In the genomic region with DNA sequence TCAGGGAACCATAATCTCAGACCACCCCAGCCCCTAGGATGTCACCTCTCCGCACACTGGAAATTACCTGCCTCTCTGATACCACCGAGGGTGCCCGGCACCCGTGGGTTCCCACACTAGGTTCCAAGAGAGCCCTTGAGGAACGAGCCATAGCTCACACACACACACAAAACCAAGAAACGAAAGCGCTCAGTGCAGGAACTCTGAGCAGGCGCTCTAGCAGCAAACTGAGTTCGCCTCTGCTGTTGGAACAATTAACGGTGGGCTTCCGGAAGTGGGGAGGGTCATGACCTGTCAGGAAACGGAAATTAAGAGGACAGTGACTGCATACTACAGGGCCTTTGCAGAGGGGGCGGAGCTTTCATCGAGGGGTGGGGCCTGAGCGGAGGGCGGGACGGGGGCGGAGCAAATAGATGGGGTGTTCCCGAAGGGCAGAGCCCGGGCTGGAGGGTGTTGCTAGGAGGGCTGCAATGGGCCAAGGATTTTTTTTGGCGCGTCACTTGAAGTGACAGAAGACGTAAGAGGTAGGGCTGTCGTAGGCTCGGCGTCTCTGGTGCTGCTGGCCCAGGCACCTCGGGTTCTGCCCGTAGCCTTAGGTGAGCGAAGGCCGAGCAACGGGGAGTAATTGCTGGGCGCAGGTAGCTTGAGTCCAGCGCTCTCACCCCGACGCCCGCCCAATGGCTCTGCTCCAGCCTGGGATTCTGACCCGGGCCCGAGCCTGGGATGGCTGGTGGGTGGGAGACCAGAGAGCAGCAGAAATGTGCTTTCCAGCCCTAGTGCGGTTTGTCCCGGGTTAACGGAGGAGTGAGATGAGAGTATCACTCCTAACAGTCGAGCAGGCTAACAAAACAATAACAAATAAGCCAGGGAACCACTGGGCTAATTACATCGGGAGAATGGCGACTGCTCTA, we compare ENCODE assay signal across 8 mouse cellular contexts. TPM values are rescaled to one million over a fixed set of nuclear protein-coding genes. Genes with fewer than 3 reads are reported as not detected.
DNase-seq lines count a peak whose midpoint lies in the region; ATAC-seq lines count a peak whose summit lies in the region.

No protein-coding gene starts in this region.

- H3K9me3 ChIP-seq in erythroblast, embryonic 14.5 days (ENCODE audit: control insufficient read depth, low read length): no peaks in the 10 kb centered on the region
- H3K9me3 ChIP-seq in heart, embryonic 12.5 days (replicated peaks): peaks cover 4% of the 10 kb centered on the region
- H3K9me3 ChIP-seq in kidney, embryonic 16.5 days (ENCODE audit: low read length): peaks cover 5% of the 10 kb centered on the region

- peak; percentile 99 for ATAC-seq in heart, embryonic 12.5 days (ENCODE audit: insufficient number of reproducible peaks, low FRiP score)
- ATAC-seq in kidney, embryonic 16.5 days (ENCODE audit: low FRiP score, low TSS enrichment): peak; percentile 94
- peak; percentile 84 for ATAC-seq in monocyte, adult 5-6 weeks (replicated peaks; ENCODE audit: insufficient number of reproducible peaks, low FRiP score, low TSS enrichment, poor library complexity, severe bottlenecking)

- H3K27ac ChIP-seq in heart, embryonic 12.5 days (ENCODE audit: poor library complexity, severe bottlenecking): peak overlapping the region; percentile 69
- H3K27ac ChIP-seq in kidney, embryonic 16.5 days (ENCODE audit: low read length): peak overlapping the region; percentile 78

- peak overlapping the region; percentile 73 for H3K4me3 ChIP-seq in erythroblast, embryonic 14.5 days (replicated peaks)
- H3K4me3 ChIP-seq in heart, embryonic 12.5 days: peak overlapping the region; percentile 79
- H3K4me3 ChIP-seq in kidney, embryonic 16.5 days (ENCODE audit: low read length): peak overlapping the region; percentile 67

- peak overlapping the region; percentile 78 for H3K9ac ChIP-seq in heart, embryonic 12.5 days
- H3K9ac ChIP-seq in kidney, embryonic 16.5 days (replicated peaks; ENCODE audit: low read length): peak overlapping the region; percentile 79

- H3K4me1 ChIP-seq in erythroblast, embryonic 14.5 days (ENCODE audit: control insufficient read depth): peaks cover 76% of the 10 kb centered on the region
- H3K4me1 ChIP-seq in heart, embryonic 12.5 days (replicated peaks): peaks cover 28% of the 10 kb centered on the region
- peaks cover 25% of the 10 kb centered on the region for H3K4me1 ChIP-seq in kidney, embryonic 16.5 days (ENCODE audit: insufficient read depth, low read length)

- H3K27me3 ChIP-seq in erythroblast, embryonic 14.5 days (ENCODE audit: control insufficient read depth): no peaks in the 10 kb centered on the region
- no peaks in the 10 kb centered on the region for H3K27me3 ChIP-seq in heart, embryonic 12.5 days (replicated peaks)
- H3K27me3 ChIP-seq in kidney, embryonic 16.5 days (ENCODE audit: insufficient read depth, low read length): no peaks in the 10 kb centered on the region

- peak overlapping the region; percentile 98 for H3K4me2 ChIP-seq in heart, embryonic 12.5 days
- peak overlapping the region; percentile 94 for H3K4me2 ChIP-seq in kidney, embryonic 16.5 days (replicated peaks; ENCODE audit: low read depth, low read length)

- peaks cover 50% of the 10 kb centered on the region for H3K36me3 ChIP-seq in erythroblast, embryonic 14.5 days (ENCODE audit: control insufficient read depth)
- H3K36me3 ChIP-seq in heart, embryonic 12.5 days: peaks cover 5% of the 10 kb centered on the region; the same call in 1 of the 2 replicates
- H3K36me3 ChIP-seq in kidney, embryonic 16.5 days (ENCODE audit: insufficient read depth, low read length): peaks cover 9% of the 10 kb centered on the region; the same call in 1 of the 2 replicates

- DNase-seq in CD4-positive helper T cell, adult 2 months (ENCODE audit: low read depth, low spot score): peak; percentile 94
- peak; percentile 84 for DNase-seq in brain, embryonic 18.5 days (ENCODE audit: low read depth, low spot score)
- DNase-seq in liver: peak; percentile 98
- peak; percentile 90 to 93 for DNase-seq in spleen, postnatal 36 days (ENCODE audit: low spot score in 2 of 2)

- WGBS in heart, embryonic 12.5 days: 2% methylated on average over 44 of the region's 44 CpGs
- WGBS in kidney, embryonic 16.5 days: 2% methylated on average over 44 of the region's 44 CpGs

RNA-seq across cellular contexts. Expression of gene Ifnar1, which starts 20.2 kb away (rescaled TPM):
- polyA plus RNA-seq in erythroblast, embryonic 14.5 days (2012): 0.82 and 1.0 TPM in 2 replicates
- polyA plus RNA-seq in heart, embryonic 12.5 days (2016; fragmentation: Nextera tagmentation; extraction: Ambion mirVana): 40.0 and 40.1 TPM in 2 replicates
- 67.3 and 71.8 TPM in 2 replicates for polyA plus RNA-seq in kidney, embryonic 16.5 days (2015; fragmentation: Nextera tagmentation; extraction: Ambion mirVana)
- total RNA-seq in monocyte, adult 5-6 weeks (2017): 91.0 to 131 TPM (median 108 TPM) in 3 replicates

RNA-seq across cellular contexts. Expression of gene Il10rb, which starts 58.9 kb away (rescaled TPM):
- 0.73 and 0.96 TPM in 2 replicates for polyA plus RNA-seq in erythroblast, embryonic 14.5 days (2012)
- 40.1 and 42.6 TPM in 2 replicates for polyA plus RNA-seq in heart, embryonic 12.5 days (2016; fragmentation: Nextera tagmentation; extraction: Ambion mirVana)
- polyA plus RNA-seq in kidney, embryonic 16.5 days (2015; fragmentation: Nextera tagmentation; extraction: Ambion mirVana): 38.8 and 45.1 TPM in 2 replicates
- total RNA-seq in monocyte, adult 5-6 weeks (2017): 86.7 to 144 TPM (median 102 TPM) in 3 replicates

Comparison
In these comparisons a context has a peak if more than half of its experiments do, and no peak if none do; other contexts are left out.
1. Peak in every context shown above with its lines: DNase-seq, ATAC-seq, H3K4me3 ChIP-seq and H3K27ac ChIP-seq.
2. RNA of gene Ifnar1, which starts 20.2 kb away (polyA plus RNA-seq): 67.3 to 71.8 TPM in kidney, embryonic 16.5 days and 40.0 to 40.1 TPM in heart, embryonic 12.5 days; 0.82 to 1.0 TPM in erythroblast, embryonic 14.5 days; every median in the first group is over 10 times any median in the second.
3. RNA of gene Il10rb, which starts 58.9 kb away (polyA plus RNA-seq): 38.8 to 45.1 TPM in kidney, embryonic 16.5 days and 40.1 to 42.6 TPM in heart, embryonic 12.5 days; 0.73 to 0.96 TPM in erythroblast, embryonic 14.5 days; every median in the first group is over 10 times any median in the second.